19 mouse cellular contexts compared by ENCODE assay signal in genomic region chr1:115847605-115848004, GRCm38 (mm10).
"Had no signal": no experiment of that assay in that cellular context is flagged by ENCODE, and none has a peak within 500 bp of the region (broad histone marks: within the 10 kb centered on the region; RNA-seq: fewer than 3 reads in every experiment).

No protein-coding gene starts in this region.

- H3K27me3 ChIP-seq: limb, embryonic 12.5 days; liver, embryonic 12.5 days; liver, embryonic 15.5 days; lung, embryonic 15.5 days; megakaryocyte, embryonic 14.5 days; neural tube, embryonic 12.5 days; neural tube, embryonic 15.5 days had no signal

- H3K4me3 ChIP-seq: left cerebral cortex, adult 2 months; limb, embryonic 12.5 days; liver, embryonic 12.5 days; liver, embryonic 15.5 days; lung, embryonic 15.5 days; megakaryocyte, embryonic 14.5 days; neural tube, embryonic 12.5 days; neural tube, embryonic 15.5 days had no signal

- DNase-seq: kidney, postnatal 10 days; kidney, postnatal 36 days; layer of hippocampus, postnatal 36 days; liver; lung, adult 18-20 months; lung, postnatal 10 days; lung, postnatal 36 days; midbrain, embryonic 14.5 days; thymus, adult 18-20 months; thymus, postnatal 36 days had no signal

- H3K9me3 ChIP-seq: limb, embryonic 12.5 days; liver, embryonic 12.5 days; liver, embryonic 15.5 days; lung, embryonic 15.5 days; megakaryocyte, embryonic 14.5 days; neural tube, embryonic 12.5 days; neural tube, embryonic 15.5 days had no signal

- H3K9ac ChIP-seq: limb, embryonic 12.5 days; liver, embryonic 12.5 days; liver, embryonic 15.5 days; lung, embryonic 15.5 days; neural tube, embryonic 12.5 days; neural tube, embryonic 15.5 days had no signal

- H3K36me3 ChIP-seq: limb, embryonic 12.5 days; liver, embryonic 12.5 days; liver, embryonic 15.5 days; lung, embryonic 15.5 days; neural tube, embryonic 12.5 days; neural tube, embryonic 15.5 days had no signal

- ATAC-seq: liver, embryonic 12.5 days had no signal

- H3K27ac ChIP-seq: left cerebral cortex, adult 2 months; limb, embryonic 12.5 days; liver, embryonic 12.5 days; liver, embryonic 15.5 days; lung, embryonic 15.5 days; neural tube, embryonic 12.5 days; neural tube, embryonic 15.5 days had no signal

- H3K4me1 ChIP-seq: limb, embryonic 12.5 days; liver, embryonic 12.5 days; liver, embryonic 15.5 days; lung, embryonic 15.5 days; megakaryocyte, embryonic 14.5 days; neural tube, embryonic 12.5 days; neural tube, embryonic 15.5 days had no signal

- H3K4me2 ChIP-seq: limb, embryonic 12.5 days; liver, embryonic 12.5 days; liver, embryonic 15.5 days; lung, embryonic 15.5 days; midbrain, embryonic 11.5 days; neural tube, embryonic 12.5 days; neural tube, embryonic 15.5 days had no signal
